Mouse (Mus musculus) urinary bladder, postnatal 14 days (tissue): ENCODE results near the gene Obsl1.
A peak's percentile ranks its signal among the peaks of the same experiment; 100 is the strongest.

ENCODE experiments used
- DNase-seq: peaks from one replicate; pipeline ENCODE4 v3.0.0; 2021; ENCODE audit warnings: low spot score

Gene Obsl1

DNA sequence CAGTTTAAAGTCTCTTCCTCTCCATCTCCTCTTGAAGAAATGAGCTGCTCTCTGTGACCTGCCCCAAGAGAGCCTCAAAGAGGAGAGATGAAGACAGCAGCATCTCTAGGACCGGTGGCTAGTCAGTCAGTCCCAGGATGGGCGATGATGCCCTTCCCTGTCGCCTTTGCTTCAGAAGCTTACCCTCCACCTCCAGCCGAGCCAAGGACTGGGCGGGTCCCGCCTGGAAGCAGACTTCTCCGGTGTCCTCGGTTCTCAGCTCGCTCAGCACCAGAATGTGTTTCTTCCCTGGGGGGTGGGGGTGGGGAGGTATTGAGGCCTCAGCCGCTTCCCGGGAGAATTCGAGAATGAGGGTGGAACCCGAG, 19.2 kb downstream of the Obsl1 start:
- no peak for DNase-seq

DNA sequence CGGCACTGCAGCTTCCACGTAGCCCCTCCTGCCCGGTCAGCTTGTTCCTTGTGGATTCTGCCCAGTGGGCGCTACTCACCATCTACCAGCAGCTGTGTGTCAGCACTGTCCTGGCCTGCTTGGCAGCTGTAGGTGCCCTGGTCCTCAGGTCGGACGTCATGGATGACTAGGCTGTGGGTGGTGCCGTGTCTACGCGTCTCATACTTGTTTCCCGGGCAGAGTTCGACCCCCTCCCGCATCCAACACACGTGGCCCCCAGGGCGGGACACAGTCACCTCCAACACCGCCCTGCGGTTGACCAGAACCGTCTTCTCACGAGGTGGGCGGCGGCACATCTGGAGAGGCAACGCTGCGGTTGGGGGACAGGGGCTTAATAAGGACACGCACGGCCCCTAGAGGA, 19.7 kb downstream of the Obsl1 start:
- DNase-seq: no peak

DNA sequence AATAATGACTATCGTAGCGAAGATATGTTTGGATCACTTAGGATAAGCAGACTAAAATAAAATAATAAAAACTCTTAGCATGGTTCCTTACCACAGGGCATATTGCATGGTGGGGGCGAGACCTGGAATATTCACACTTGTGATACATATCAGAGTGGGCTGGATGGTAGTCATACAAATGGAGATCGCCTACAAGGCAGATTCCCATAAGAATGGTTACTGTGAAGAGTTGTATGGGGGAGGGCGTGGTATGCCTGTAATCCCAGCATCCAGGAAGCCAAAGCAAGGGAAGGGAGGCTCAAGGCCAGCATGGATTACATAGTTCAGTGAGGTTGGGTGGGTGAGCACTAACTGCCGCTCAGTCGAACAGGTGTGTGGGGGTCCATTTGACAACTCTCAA, 25.5 kb downstream of the Obsl1 start:
- no peak for DNase-seq

DNA sequence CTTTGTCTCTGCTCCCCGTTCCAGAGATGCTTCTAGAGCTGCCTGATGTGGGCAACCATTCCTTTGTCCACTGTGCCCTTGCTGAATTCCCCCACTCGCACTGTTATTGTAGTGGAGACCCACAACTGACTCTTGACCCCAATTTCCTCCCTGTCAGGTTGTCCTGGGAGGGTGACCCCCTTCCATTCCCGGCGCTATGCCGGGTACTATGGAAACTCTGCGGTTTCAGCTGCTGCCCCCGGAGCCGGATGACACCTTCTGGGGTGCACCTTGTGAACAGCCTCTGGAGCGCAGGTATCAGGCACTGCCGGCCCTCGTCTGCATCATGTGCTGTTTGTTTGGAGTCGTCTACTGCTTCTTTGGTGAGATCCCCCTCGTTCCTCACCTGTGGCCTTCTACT, 26.2 kb downstream of the Obsl1 start:
- no peak for DNase-seq

DNA sequence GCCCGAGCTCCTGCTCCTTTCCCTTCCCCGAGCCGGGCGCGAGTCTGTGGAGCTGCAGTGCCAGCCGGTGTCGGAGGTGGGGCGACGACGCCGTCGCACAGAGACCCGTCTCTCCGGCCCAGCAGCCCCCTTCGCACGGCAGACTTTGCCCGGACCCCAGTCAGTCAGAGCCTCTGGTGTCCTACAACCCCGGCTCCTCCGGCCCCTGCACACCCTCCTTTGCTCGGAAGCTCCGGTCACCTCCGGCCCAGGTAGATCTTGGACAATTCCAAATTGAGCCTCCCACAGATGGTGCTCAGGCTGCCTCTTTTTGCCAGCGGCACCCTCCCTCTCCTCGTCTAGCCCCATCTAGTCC, 26.6 kb downstream of the Obsl1 start:
- DNase-seq: no peak

DNA sequence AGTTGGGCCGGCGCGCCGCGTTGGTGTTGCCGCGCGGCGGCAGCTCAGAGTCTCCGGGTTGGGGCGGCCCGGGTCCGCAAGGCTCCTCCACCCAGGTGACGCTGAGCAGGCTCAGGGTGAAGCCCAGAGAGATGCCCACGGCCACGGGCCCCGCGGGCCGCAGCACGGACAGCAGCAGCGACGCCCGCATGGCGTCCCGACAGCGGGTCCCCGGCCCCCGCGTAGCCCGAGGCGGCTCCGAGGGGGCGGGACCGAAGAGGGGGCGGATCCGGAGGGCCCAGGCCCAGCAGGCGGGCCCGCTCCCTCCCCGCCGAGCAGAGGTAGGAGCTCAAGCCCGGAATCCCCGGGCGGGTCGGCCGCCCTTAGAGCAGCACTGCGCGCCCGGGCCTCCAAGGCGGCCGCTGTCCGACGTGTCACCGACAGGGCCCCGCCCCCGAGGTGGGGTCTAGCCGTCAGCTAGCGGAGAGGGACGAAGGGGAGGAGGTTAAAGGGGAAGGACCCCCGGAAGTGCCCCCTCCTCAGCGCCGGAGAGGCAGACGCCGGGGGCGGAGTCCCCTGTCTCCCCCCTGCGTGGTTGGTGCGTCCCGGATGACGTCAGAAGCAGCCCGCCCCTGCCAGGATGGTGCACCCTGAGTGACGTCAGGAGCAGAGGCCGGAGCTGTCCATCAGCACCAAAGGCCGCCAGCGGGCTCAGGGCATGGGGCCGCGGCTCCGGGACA, 27.2 kb downstream of the Obsl1 start, which contains the start of the genes Chpf and Tmem198:
Gene Chpf (minus strand): TSS at position 392 of the 719 bp plus-strand sequence.
Gene Tmem198 (plus strand): TSS at position 617 of the 719 bp plus-strand sequence.
- DNase-seq: peak; percentile 96

DNA sequence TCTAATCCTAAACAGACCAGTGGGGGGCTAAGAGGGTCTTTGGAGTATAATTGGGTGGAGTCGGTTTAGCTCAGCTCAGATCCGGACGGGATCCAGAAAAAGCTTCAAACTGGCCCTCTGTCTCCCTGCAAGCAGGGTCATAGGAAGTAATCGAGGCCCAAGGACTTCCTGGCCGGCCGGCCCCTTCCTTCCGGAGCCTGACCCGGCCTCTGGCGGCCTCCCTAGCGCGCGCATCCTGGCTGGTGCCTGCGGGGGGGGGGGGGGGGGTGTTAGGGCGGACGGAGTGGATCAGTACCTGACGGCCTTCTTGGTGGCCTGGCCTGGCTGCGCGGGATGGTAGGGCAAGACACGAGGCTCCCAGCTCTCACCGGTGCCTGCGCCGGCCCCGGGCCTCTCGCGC, 27.8 kb downstream of the Obsl1 start:
- DNase-seq: peak; percentile 34

DNA sequence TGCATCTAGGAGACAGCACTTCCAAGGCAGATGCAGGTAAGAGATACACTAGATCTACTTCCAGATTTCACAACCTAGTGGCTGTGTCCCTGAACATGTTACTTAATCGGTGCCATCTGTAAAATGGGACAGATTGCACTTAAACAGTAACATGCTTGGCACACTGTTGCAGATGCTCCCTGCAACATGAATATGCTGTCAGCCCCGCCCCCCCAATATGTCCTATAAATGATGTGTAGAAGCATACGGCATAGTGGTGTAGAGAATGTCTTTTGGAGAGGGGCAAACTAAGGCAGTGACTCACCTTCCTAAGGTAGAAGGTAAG, 28.3 kb downstream of the Obsl1 start:
- DNase-seq: no peak

DNA sequence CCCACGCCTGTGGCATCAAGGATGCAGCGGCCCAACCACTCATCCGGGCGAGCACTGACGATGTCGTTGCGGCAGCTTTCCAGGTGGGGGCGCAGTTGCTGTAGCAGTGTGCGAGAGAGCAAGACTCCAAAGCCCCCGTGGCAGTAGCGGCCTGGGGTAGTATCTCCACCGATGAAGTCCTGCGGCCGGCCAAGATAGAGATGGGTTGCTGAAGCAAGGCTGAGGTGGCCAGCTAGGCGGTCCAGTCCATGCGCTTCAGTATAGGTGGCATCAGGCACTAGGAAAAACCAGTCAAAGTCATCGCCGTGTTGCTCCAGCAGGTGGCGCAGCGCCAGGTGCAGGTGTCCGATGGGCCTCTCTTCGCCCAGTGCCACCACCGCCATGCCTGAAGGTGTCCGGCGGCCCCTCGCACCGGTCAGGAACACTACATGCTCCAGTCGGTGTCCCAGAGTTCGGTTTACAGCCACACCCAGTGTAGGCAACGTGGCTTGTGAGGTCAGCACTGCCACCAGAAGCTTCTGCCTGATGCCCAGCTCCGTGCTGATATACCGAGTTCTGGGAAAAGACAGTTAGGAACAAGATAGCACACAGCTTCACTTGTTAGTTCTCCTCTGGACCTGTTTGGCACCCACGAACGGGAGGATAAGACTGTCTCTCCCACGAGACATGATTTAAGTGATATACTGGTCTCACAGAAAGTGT, 28.8 kb downstream of the Obsl1 start:
- DNase-seq: peak; percentile 90

DNA sequence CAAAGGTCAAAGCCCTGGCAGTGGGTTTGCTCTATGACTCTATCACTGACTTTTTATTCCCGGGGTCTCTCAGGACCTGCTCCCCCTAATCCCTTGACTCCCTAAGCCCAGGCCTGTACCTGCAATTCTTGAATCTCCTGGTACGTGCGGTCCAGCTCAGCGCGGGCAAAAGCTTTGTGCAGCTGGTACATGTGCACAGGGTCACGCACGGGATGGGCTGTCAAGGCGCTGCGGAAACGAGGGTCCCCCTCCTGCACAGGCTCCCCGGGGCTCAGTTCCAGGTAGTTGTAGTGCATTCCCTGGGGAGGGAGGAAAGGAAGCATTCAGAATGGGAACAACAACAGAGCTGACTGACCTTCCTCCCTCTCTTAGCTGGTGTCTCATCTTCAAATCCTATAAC, 29.8 kb downstream of the Obsl1 start:
- DNase-seq: no peak

DNA sequence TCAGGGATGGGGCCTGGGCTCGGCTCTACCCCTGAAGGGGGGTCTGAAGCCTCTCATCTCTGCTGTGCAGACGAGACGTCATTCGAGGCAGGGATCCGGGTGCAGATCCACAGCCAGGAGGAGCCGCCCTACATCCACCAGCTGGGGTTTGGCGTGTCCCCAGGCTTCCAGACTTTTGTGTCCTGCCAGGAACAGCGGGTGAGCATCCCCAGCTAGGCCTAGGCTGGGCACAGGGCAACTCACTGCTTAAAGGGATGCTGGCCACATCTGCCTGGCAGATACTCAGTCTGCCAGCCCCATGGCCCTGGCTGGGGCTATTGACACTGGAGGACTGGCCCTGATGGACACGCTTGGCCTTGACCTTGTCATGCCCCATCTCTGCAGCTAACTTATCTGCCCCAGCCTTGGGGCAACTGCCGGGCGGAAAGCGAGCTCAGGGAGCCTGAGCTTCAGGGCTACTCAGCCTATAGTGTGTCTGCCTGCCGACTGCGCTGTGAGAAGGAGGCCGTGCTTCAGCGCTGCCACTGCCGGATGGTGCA, 36.9 kb downstream of the Obsl1 start:
- DNase-seq: no peak

DNA sequence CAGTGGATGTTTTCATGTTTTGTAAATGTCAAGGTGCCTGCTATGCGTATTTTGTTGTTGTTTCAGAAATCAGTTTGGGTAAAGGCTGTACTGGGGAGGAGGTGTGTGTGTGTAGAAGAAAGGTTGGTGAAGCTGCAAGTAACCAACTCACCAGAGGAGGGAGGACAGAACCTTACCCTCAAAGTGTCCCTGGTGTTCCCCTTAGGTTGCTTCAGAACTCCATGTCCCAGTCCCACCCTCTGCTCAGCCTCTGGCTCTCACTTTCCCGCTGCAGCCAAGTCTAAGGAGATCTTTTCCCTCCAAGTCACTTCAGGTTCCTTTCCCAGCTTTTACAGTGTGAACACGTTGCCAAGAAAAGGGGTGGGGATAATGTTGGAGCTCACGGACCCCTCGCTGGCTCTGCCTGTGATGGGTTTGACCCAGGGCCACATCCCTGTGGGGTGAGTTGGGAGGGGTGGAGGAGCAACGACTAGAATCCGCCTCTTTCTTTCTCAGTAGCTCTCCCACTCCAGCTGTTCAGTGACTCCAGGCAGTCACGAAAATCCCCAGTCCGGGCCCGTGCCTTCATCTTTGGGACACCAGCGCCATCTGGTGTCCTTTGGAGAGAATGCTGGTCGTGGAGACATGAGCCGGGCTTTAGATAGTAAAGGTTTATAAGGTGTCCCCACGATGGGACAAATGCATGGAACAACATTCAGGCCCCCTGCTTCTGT, 38.9 kb downstream of the Obsl1 start:
- peak; percentile 81 for DNase-seq

DNA sequence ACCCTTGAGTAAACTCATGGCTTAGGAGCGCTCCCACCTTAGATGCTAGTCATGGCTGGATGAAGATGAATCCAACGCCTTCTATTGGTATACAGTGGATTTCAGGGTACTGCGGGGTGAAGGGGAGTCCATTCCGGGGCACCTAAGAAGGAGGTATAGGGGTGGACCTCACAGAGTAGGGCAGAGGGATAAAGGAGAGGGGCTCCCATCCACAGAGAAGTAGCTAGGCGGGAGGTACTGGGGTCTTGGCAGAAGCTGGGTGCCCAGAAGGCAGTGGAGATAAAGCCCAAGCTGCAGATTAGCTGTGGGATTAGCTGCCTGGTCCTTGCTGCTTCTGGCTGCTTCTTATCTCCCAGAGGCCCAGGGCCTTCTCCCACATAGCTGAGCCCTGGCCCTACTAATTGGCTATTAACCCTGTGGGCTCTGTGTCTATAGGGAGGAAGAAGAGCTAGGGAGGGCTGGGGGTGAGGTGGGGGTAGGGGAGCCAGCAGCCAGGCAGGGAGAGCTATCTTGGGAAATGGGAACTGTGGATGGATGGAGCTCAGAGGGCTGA, 42.5 kb downstream of the Obsl1 start:
- no peak for DNase-seq

DNA sequence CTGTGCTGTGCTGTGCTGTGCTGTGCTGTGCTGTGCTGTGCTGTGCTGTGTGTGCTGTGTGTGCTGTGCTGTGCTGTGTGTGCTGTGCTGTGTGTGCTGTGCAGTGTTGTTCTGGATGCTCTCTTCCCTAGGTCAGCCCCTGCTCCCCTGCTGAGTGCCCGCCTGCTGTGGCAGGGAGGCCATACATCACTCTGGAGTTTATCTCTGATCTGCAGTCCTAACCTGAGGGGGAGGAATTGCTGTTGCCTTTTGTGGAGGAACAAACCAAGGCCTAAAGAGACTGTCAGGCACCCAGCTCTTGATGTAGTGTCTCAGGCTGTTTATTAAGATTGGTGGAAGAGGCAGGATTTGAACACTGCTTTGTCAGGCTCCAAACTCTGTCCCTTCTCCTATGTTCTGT, 43.6 kb downstream of the Obsl1 start:
- DNase-seq: no peak

DNA sequence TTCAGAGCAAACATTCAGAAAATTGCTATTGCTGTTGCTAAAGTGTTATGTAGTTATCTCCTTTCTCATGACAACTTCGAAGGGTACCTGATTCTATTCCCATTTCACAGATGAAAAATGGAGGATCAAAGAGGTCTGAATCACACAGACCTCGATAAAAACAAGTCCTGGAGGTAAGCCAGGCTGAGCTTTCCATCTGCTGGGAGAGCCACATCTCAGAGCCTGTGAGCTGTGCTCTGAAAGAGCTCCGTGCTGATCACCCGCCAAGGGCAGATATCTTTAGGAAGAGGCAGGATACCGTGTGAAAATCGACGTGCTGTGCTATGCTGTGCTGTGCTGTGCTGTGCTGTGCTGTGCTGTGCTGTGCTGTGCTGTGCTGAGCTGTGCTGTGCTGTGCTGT, 46.0 kb downstream of the Obsl1 start:
- DNase-seq: no peak

DNA sequence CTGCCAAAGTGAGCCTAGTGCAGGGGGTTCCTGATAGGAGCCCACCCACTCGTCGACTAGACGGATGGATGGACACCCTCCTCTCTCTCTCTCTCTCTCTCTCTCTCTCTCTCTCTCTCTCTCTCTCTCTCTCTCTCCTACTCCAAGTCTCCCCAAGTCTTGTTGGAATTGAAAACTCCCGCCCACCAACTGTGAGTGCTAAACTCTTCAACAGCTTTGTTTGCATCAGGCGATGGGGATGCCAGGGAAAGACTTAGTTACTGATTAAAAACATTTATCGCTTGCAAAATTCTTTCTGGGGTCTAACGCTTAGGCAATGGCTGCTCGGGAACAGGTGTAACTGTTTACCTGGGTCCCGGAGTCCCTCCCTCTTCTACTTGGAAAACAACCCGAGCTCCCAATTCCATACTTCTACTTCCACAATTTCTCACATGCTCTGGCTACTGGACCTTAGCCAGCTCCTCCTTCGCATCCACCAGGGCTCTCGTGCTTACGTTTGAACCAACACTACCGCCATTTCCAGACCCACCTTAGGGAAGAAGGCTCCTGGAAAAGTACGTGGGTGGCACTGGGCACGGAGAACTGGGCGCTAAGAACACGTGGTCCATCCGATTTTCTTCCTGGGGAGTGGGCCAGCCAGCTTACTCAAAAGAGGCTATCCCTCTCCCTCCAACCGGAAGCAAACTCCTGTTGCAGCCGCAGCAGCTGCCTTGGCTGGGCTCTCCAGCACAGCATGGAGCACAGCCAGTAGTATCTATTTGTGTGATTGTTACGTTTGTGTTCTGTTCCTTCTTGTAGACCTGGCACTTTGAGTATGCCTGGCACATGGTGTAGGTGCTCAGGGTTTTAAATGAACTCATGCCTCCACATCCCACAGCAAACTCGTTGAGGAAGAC, 47.2 kb downstream of the Obsl1 start:
- no peak for DNase-seq

DNA sequence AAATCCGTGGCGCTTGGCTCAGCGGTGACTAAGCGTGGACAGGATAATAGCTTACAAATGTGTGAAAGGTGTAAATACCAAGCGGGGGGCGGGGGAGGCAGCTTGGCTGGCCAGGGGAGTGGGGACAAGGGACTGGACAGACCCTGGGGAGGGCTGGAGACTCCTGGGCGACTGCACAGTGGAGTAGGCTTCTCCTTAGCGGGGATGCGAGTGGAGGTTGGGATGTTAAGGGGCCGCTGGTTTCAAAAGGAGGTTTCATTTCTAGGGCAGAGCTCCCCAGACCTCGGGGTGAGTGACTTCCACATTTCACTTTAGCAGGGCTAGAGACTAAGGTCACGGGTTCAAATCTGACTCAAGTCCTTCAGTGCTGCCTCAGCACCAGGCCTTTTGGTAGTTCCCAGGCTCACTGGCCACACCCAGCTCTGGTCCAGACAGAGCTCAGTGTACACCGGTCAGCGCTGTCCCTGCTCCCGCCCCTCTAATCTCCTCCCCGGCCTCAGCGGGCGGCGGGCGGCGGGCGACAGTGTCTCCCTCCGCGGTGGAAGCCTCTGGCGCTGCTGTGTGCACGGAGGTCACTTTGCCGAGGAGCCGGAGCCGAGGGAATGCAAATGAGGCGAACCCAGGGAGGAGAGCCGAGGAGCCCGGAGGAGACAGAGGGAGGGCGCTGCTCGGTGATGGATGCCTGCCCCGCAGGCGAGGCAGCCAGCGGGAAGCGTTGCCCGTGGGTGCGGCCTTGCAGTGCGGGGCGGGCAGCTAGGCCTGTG, 48.0 kb downstream of the Obsl1 start:
- peak; percentile 38 for DNase-seq

DNA sequence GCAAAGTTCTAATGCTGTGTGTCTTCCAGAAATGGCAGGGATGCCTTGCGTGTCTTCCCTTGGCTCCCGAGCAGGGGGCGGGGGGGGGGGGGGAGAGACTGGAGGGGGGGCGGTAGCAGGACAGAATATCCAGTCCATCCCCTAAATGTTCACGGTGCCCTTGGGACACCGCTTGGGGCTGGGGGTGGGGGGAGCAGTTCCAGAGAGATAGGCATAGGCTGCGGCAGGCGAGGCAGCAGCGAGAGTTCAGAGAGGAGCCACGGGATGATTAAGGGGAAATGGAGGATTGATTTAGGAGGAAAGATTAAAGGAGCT, 48.6 kb downstream of the Obsl1 start:
- DNase-seq: no peak

DNA sequence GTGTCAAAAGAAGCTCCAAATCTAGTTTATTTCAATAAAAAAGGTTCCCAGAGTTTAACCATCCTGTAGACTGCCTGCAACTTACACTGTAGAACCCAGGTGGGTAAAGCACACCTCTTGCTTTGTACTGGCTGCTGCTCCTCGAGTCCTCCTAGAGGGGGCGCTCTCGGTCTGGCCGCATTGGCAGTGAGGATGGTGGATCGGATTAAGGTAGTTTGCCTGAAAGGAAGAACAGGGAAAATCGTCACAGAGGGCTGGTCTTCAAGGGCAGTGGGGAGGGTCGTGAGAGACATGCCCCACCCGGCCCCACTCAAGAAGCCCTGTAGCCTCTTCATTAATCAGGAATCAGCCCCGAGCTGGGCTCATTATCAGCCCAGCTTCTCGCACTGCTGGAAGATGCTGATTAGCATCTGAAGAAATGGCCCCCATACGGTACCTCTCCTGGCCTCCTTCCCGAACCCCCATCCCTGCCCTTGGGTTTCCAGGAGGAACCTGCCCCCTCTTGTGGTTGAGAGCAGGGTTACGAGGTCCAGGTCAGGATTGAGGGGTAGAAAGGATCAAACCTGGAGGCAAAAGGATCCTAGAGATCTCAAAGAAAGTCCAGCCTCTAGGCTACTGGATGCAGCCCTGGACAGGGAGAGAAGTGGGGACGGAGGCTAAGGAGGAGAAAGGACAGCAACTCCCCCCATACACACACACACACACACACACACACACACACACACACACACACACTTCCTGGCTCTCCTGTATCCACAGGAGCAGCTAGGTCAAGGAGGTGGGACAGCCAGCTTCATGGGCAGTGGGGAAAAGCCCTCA, 49.3 kb downstream of the Obsl1 start:
- no peak for DNase-seq

DNA sequence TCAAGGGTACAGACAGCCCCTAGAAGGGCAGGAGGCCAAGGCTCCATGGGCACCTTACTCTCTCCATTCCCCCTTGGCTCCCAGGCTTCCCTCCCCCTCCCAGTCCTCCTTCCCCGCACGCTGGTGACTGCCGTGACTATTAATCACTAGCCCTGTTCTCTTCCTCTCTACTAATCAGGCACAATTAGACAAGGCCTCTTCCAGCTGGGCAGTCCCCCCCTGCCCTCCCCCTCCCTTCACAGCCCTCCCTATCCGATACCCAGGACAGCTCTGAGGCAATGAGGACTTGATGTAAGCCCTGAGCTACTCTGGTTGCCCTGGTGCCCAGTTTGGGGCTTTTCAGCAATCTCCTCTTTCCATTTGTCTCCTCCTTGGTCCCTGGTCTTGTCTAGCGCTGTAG, 50.3 kb downstream of the Obsl1 start:
- DNase-seq: no peak
